8 mouse cellular contexts compared by ENCODE assay signal in the genomic region with DNA sequence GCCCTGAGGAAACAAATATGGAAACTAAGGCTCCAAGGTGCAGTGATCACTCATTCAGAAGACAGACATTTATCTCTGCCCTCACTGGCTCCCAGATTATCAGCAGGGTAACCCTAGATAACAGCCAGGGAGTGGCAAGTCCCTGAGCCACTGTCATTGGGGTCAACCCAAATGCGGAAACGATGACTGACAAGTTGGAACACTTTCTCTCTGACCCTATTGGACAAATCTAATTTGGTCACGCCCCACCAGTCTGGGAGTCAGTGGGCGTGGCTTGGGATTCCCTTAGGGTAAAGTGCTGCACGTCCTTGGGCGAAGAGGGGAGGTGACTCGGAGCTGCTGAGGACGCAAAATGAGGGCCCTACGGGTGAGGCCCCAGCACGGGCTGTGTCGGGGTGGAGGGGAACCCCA. TPM values are rescaled to one million over a fixed set of nuclear protein-coding genes. Genes with fewer than 3 reads are reported as not detected.
A peak's percentile ranks its signal among the peaks of the same experiment; 100 is the strongest.
DNase-seq lines count a peak whose midpoint lies in the region; ATAC-seq and TF ChIP-seq lines count a peak whose summit lies in the region.

A gene (plus strand): TSS at position 266 of the 411 bp plus-strand sequence.

- DNase-seq in kidney, postnatal 25 days: peak; percentile 94 to 95
- DNase-seq in lung, adult 2 months: peak; percentile 88
- peak; percentile 85 for DNase-seq in testis, postnatal 14 days (ENCODE audit: low spot score)

- peaks cover 23% of the 10 kb centered on the region for H3K36me3 ChIP-seq in heart, embryonic 16.5 days (ENCODE audit: control insufficient read depth, insufficient read depth)
- peaks cover 24% of the 10 kb centered on the region for H3K36me3 ChIP-seq in neural tube, embryonic 14.5 days (ENCODE audit: control insufficient read depth, insufficient read depth, low read length)

- no peaks in the 10 kb centered on the region for H3K4me1 ChIP-seq in bone marrow, adult 2 months (ENCODE audit: control insufficient read depth, insufficient read depth, low read length)
- peaks cover 8% of the 10 kb centered on the region; the same call in 1 of the 2 replicates for H3K4me1 ChIP-seq in heart, embryonic 16.5 days (ENCODE audit: control insufficient read depth, insufficient read depth, low read length)
- 0 out of 2 replicates have a peak, but pooled peaks cover 2% of the 10 kb centered on the region for H3K4me1 ChIP-seq in lung, adult 2 months (ENCODE audit: control insufficient read depth, insufficient read depth, low read length)
- H3K4me1 ChIP-seq in neural tube, embryonic 14.5 days (ENCODE audit: control insufficient read depth, insufficient read depth, low read length): peaks cover 5% of the 10 kb centered on the region; the same call in 1 of the 2 replicates

- TF ChIP-seq POLR2A in bone marrow, adult 2 months (IDR thresholded peaks at IDR 0.05; ENCODE audit: borderline replicate concordance, control insufficient read depth, low read depth, low read length): 0 out of 2 replicates have a peak, but pooled peaks have one; percentile 29
- peak; percentile 41; the same call in 1 of the 2 replicates for TF ChIP-seq POLR2A in lung, adult 2 months (IDR thresholded peaks at IDR 0.05; ENCODE audit: borderline replicate concordance, extremely low read depth, low read depth, low read length)

- H3K4me3 ChIP-seq in bone marrow, adult 2 months (replicated peaks; ENCODE audit: control insufficient read depth, low read depth, low read length): peak within 1 kb of the TSS; percentile 26
- peak within 1 kb of the TSS; percentile 56 for H3K4me3 ChIP-seq in heart, embryonic 16.5 days (ENCODE audit: low read length)
- peak within 1 kb of the TSS; percentile 5 for H3K4me3 ChIP-seq in lung, adult 2 months (replicated peaks; ENCODE audit: extremely low read depth, low read depth, low read length)
- no peak within 1 kb of the TSS for H3K4me3 ChIP-seq in neural tube, embryonic 14.5 days (ENCODE audit: low read depth, low read length)

- peak; percentile 83 for ATAC-seq in CD4-positive, CD25-positive, alpha-beta regulatory T cell, adult 4 months
- peak; percentile 89 for ATAC-seq in erythroblast, adult 5-6 weeks (replicated peaks; ENCODE audit: low FRiP score, poor library complexity, severe bottlenecking)
- ATAC-seq in heart, embryonic 16.5 days (replicated peaks; ENCODE audit: extremely low read depth, insufficient read depth, low FRiP score): peak; percentile 88
- ATAC-seq in neural tube, embryonic 14.5 days (ENCODE audit: low read depth): peak; percentile 31; the same call in 1 of the 2 replicates

- TF ChIP-seq CTCF in bone marrow, adult 2 months (IDR thresholded peaks at IDR 0.05; ENCODE audit: control insufficient read depth, insufficient read depth, low read length): no peak
- no peak for TF ChIP-seq CTCF in lung, adult 2 months (IDR thresholded peaks at IDR 0.05; ENCODE audit: insufficient read depth, low read length)

- H3K27ac ChIP-seq in bone marrow, adult 2 months (ENCODE audit: control insufficient read depth, insufficient read depth, low read depth, low read length, poor library complexity): no peak within 1 kb of the TSS
- H3K27ac ChIP-seq in heart, embryonic 16.5 days (ENCODE audit: low read length): peak within 1 kb of the TSS; percentile 77
- no peak within 1 kb of the TSS for H3K27ac ChIP-seq in neural tube, embryonic 14.5 days (ENCODE audit: low read depth, low read length)

- H3K27me3 ChIP-seq in heart, embryonic 16.5 days (ENCODE audit: control insufficient read depth, insufficient read depth, low read length): no peaks in the 10 kb centered on the region
- no peaks in the 10 kb centered on the region for H3K27me3 ChIP-seq in neural tube, embryonic 14.5 days (ENCODE audit: control insufficient read depth, insufficient read depth, low read length)

- H3K9me3 ChIP-seq in heart, embryonic 16.5 days (replicated peaks; ENCODE audit: control insufficient read depth, low read length): no peaks in the 10 kb centered on the region
- no peaks in the 10 kb centered on the region for H3K9me3 ChIP-seq in neural tube, embryonic 14.5 days (ENCODE audit: control insufficient read depth, low read length)

- WGBS in bone marrow, adult 2 months: under 1% methylated on average over 11 of the region's 11 CpGs
- under 1% methylated on average over 11 of the region's 11 CpGs for WGBS in heart, embryonic 16.5 days
- 1% methylated on average over 11 of the region's 11 CpGs for WGBS in lung, adult 2 months
- 1% methylated on average over 11 of the region's 11 CpGs for WGBS in neural tube, embryonic 14.5 days

- H3K4me2 ChIP-seq in heart, embryonic 16.5 days (ENCODE audit: low read depth, low read length): peak within 1 kb of the TSS; percentile 59
- H3K4me2 ChIP-seq in neural tube, embryonic 14.5 days (ENCODE audit: low read depth, low read length): peak within 1 kb of the TSS; percentile 28; the same call in 1 of the 2 replicates

- peak within 1 kb of the TSS; percentile 78 for H3K9ac ChIP-seq in heart, embryonic 16.5 days (ENCODE audit: low read length)
- no peak within 1 kb of the TSS for H3K9ac ChIP-seq in neural tube, embryonic 14.5 days (replicated peaks; ENCODE audit: low read depth, low read length)

RNA-seq across cellular contexts. Expression of the gene that starts here (rescaled TPM):
- polyA plus RNA-seq in CD4-positive, CD25-positive, alpha-beta regulatory T cell, adult 4 months (2017; shearing (Covaris generic)): under 1 TPM in 1 of 2 experiments, not detected in 1; 0.90 TPM
- 6.8 TPM in 1 of 2 replicates, not detected in the other for polyA plus RNA-seq in bone marrow, adult 2 months (2011; ENCODE audit: insufficient read depth, insufficient read length, low replicate concordance, missing spikeins)
- not detected in 2 replicates for total RNA-seq in erythroblast, adult 5-6 weeks (2015; ENCODE audit: low replicate concordance)
- total RNA-seq in erythroblast, adult 5-6 weeks (2017; ENCODE audit: low replicate concordance): not detected in 2 replicates
- 506 and 580 TPM in 2 replicates for polyA plus RNA-seq in heart, embryonic 16.5 days (2015; fragmentation: Nextera tagmentation; extraction: Ambion mirVana)
- 14.1 and 42.3 TPM in 2 replicates for polyA plus RNA-seq in lung, adult 2 months (2012; rRNA removed)
- polyA plus RNA-seq in neural tube, embryonic 14.5 days (2014; fragmentation: Nextera tagmentation; extraction: Ambion mirVana): 4.7 and 5.9 TPM in 2 replicates

Comparison
In these comparisons a context has a peak if more than half of its experiments do, and no peak if none do; other contexts are left out.
1. RNA of the gene that starts here (polyA plus RNA-seq): 506 to 580 TPM in heart, embryonic 16.5 days; 14.1 to 42.3 TPM in lung, adult 2 months, 6.8 TPM in bone marrow, adult 2 months, 4.7 to 5.9 TPM in neural tube, embryonic 14.5 days and 0.90 TPM in CD4-positive, CD25-positive, alpha-beta regulatory T cell, adult 4 months; every median in the first group is over 10 times any median in the second.
2. Peak in ATAC-seq in CD4-positive, CD25-positive, alpha-beta regulatory T cell, adult 4 months; RNA of the gene not detected or under 1 TPM.
3. Peak in ATAC-seq in erythroblast, adult 5-6 weeks; RNA of the gene not detected or under 1 TPM.
4. ATAC-seq: peak in every context shown above with its lines; median percentile 89 in erythroblast, adult 5-6 weeks; 88 in heart, embryonic 16.5 days; 83 in CD4-positive, CD25-positive, alpha-beta regulatory T cell, adult 4 months; 31 in neural tube, embryonic 14.5 days.
5. Peak in every context shown above with its lines, with median percentiles within 50 percentile points of each other: DNase-seq.